8 mouse cellular contexts compared by ENCODE assay signal in the genomic region with DNA sequence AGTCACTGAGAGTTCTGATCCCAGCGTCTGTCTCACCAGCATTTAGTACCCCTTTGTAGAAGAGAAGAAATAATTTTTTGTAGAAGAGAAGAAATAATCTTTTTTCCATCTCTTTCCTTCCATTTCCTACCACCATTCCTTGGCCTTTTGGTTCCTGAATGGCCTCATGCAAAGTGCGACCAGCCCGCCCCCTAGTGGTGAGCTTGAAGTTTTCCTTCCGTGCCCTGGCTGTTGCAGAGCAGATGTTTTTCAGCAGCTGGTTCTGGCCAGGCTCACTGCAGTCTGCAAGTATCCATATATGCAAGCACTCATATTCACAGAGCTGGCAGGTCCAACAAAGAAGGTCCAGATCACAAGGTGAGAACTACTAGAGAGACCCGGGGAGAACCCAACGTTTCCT. TPM values are rescaled to one million over a fixed set of nuclear protein-coding genes. Genes with fewer than 3 reads are reported as not detected.
DNase-seq lines count a peak whose midpoint lies in the region; ATAC-seq lines count a peak whose summit lies in the region.

No protein-coding gene starts in this region.

- no peaks in the 10 kb centered on the region for H3K4me1 ChIP-seq in forebrain, embryonic 13.5 days
- no peaks in the 10 kb centered on the region for H3K4me1 ChIP-seq in limb, embryonic 10.5 days

- H3K27me3 ChIP-seq in forebrain, embryonic 13.5 days: no peaks in the 10 kb centered on the region
- no peaks in the 10 kb centered on the region for H3K27me3 ChIP-seq in limb, embryonic 10.5 days (ENCODE audit: low read depth, poor library complexity, severe bottlenecking)

- no peak overlapping the region for H3K27ac ChIP-seq in forebrain, embryonic 13.5 days
- H3K27ac ChIP-seq in limb, embryonic 10.5 days: no peak overlapping the region

- H3K4me3 ChIP-seq in forebrain, embryonic 13.5 days: no peak overlapping the region
- H3K4me3 ChIP-seq in limb, embryonic 10.5 days: no peak overlapping the region

- H3K36me3 ChIP-seq in forebrain, embryonic 13.5 days (ENCODE audit: poor library complexity, severe bottlenecking): no peaks in the 10 kb centered on the region
- no peaks in the 10 kb centered on the region for H3K36me3 ChIP-seq in limb, embryonic 10.5 days

- WGBS in forebrain, embryonic 13.5 days: 24% methylated on average over 6 of the region's 6 CpGs
- 28% methylated on average over 6 of the region's 6 CpGs for WGBS in limb, embryonic 10.5 days

- peak; percentile 53; the same call in 1 of the 2 replicates for ATAC-seq in forebrain, embryonic 13.5 days
- ATAC-seq in frontal cortex, adult (ENCODE audit: low TSS enrichment): no peak

- H3K9ac ChIP-seq in forebrain, embryonic 13.5 days: no peak overlapping the region

- H3K9me3 ChIP-seq in forebrain, embryonic 13.5 days (replicated peaks): no peaks in the 10 kb centered on the region
- no peaks in the 10 kb centered on the region for H3K9me3 ChIP-seq in limb, embryonic 10.5 days (replicated peaks)

- peak; percentile 42 to 51 for DNase-seq in cerebellum, postnatal 4 days (ENCODE audit: low spot score in 2 of 2)
- no peak for DNase-seq in cerebellum, adult 9-11 months
- DNase-seq in urinary bladder, adult 2 months (ENCODE audit: low spot score): peak; percentile 37
- no peak for DNase-seq in urinary bladder, postnatal 10 days (ENCODE audit: low spot score)
- peak; percentile 87 for DNase-seq in limb, embryonic 10.5 days (ENCODE audit: low spot score)
- DNase-seq in retina, embryonic 14.5 days (ENCODE audit: low spot score): peak; percentile 80

- no peak overlapping the region for H3K4me2 ChIP-seq in forebrain, embryonic 13.5 days

RNA-seq across cellular contexts. Expression of gene Etl4, which starts 9.6 kb away (rescaled TPM):
- polyA plus RNA-seq in urinary bladder, adult 2 months (2012; rRNA removed): 40.5 and 41.7 TPM in 2 replicates
- 24.6 and 26.7 TPM in 2 replicates for polyA plus RNA-seq in forebrain, embryonic 13.5 days (2015; fragmentation: Nextera tagmentation; extraction: Ambion mirVana)
- polyA plus RNA-seq in limb, embryonic 10.5 days (2016; fragmentation: Nextera tagmentation; extraction: Ambion mirVana): 11.4 and 13.5 TPM in 2 replicates

Comparison
In these comparisons a context has a peak if more than half of its experiments do, and no peak if none do; other contexts are left out.
1. DNase-seq: peak in cerebellum, postnatal 4 days (2 of 2), urinary bladder, adult 2 months (single experiment), limb, embryonic 10.5 days (single experiment) and retina, embryonic 14.5 days (single experiment); none in cerebellum, adult 9-11 months (single experiment) and urinary bladder, postnatal 10 days (single experiment).